Mouse (Mus musculus) heart, adult 11 months (tissue): ENCODE results near the gene Rln1.
A peak's percentile ranks its signal among the peaks of the same experiment; 100 is the strongest.

ENCODE experiments used
- DNase-seq: peaks from one replicate; pipeline ENCODE4 v3.0.0; 2022

Gene Rln1

DNA sequence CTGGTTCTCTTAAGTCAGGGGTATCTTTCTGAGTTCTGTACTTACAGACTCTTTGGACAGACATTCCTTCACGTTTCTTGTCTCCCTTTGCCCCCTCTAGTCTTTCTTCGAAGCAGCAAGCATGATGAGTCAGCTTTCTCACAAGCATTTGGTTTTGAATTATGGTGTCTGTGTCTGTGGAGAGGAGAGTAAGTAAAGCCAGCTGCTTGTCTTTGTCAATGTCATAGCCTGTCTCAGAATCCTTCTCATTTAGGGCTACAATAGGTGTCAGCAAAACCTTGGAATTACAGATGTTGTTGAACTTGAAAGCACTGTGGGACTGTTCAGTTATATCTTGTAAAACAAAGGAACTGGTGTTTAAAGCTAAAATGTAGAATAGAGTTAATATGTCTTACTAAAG lies 39.7 kb downstream of the Rln1 start:
- DNase-seq: peak; percentile 12

DNA sequence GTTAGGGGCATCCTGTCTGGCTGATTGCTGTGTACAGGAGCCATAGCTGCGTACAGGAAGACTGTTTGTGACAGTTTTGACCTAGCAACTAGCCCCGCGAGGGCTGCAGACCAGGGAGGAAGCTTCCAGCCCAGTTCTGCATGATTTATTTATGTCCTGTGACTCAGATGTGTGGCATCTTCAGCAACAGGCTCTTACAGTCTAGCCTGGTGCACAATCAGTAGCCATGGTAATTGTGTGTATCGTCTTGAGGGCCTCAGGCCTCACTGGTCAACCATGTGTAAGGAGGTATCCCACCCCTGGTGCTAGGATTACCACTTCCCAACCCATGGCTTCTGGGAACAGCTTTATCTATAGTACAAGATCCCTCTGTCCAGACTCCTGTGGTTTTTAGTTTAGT lies 41.9 kb downstream of the Rln1 start:
- DNase-seq: peak; percentile 68

DNA sequence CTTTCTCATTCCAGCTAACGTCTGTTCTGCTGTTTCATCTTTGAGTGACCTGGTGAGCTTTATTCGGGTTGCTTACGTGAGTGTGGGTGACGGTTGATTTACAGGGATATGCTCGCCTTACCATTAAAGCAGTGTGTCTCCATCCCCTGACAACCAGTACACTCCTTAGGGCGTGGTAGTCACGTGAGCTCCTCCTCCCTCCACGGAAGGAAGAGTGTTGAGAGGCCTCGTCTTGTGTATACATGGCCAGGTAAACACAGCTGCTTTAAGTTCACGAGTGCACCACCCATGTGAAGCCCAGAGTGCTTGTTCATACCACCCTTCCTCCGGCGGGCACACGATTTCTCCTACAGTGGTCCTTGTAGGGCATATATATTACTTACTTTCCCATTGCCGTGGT lies 42.9 kb downstream of the Rln1 start:
- DNase-seq: no peak

GRCm38 (mm10) chr19:29287863-29288262 lies 46.6 kb downstream of the Rln1 start:
- no peak for DNase-seq

DNA sequence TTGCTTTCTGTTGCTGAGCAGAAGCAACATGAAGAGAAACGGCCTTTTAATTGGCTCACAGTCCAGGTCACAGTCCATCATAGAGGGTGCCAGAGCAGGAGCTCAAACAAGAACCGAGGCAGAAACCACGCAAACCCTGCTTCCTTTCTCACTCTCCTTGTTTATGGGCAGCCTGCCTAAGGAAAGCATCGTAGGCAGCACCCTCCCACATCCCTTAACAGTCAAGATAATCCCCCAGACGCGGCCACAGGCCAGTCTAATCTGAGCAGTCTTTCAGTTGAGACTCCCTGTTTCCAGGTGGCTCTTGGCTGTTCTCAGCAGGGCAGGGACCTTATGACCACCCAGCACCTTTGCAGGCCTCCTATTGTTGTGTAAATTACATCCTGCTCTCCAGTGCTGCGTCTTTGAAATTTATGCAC lies 49.0 kb downstream of the Rln1 start:
- peak; percentile 45 for DNase-seq
